Mouse (Mus musculus) c-Kit-positive CD71-negative TER-119-negative erythroid progenitor cells, embryonic 14.5 days (primary cell): ENCODE data around the gene Hfe2.
"Not testable (repeated sequence)": the region's sequence is repeated elsewhere in the genome, so short reads cannot be mapped to it uniquely, and the experiment has no call there.

Experiments used
- DNase-seq: peaks from one replicate; pipeline ENCODE4 v3.0.0-alpha.2; 2013; ENCODE audit warnings: low read depth

Hfe2 gene

GRCm38 (mm10) chr3:96496620-96497275 lies 28.2 kb upstream of the Hfe2 start:
- not testable (repeated sequence) for DNase-seq

- no peak for DNase-seq
Measured at GRCm38 (mm10) chr3:96497451-96498028, 27.4 kb upstream of the Hfe2 start.

GRCm38 (mm10) chr3:96498476-96499245 lies 26.3 kb upstream of the Hfe2 start:
- no peak for DNase-seq

GRCm38 (mm10) chr3:96499481-96500288 lies 25.3 kb upstream of the Hfe2 start:
- DNase-seq: no peak

- peak; percentile 75 for DNase-seq
Measured at GRCm38 (mm10) chr3:96500289-96500621, 24.7 kb upstream of the Hfe2 start.

- peak; percentile 71 for DNase-seq
Measured at GRCm38 (mm10) chr3:96500691-96501265, 24.2 kb upstream of the Hfe2 start.

GRCm38 (mm10) chr3:96501391-96502115 lies 23.4 kb upstream of the Hfe2 start:
- peak; percentile 90 for DNase-seq

GRCm38 (mm10) chr3:96502181-96503082 lies 22.5 kb upstream of the Hfe2 start:
- DNase-seq: no peak

- peak; percentile 85 for DNase-seq
Measured at GRCm38 (mm10) chr3:96503083-96503450, 21.9 kb upstream of the Hfe2 start.

- DNase-seq: no peak
Measured at GRCm38 (mm10) chr3:96503946-96504345, 21.0 kb upstream of the Hfe2 start.

- DNase-seq: no peak
Measured at GRCm38 (mm10) chr3:96504931-96505330, 20.0 kb upstream of the Hfe2 start.

GRCm38 (mm10) chr3:96506396-96507047 lies 18.4 kb upstream of the Hfe2 start:
- no peak for DNase-seq

- not testable (repeated sequence) for DNase-seq
Measured at GRCm38 (mm10) chr3:96507966-96508365, 17.0 kb upstream of the Hfe2 start.

GRCm38 (mm10) chr3:96520171-96520570 lies 4.8 kb upstream of the Hfe2 start:
- DNase-seq: no peak

- DNase-seq: no peak
Measured at GRCm38 (mm10) chr3:96522149-96522548, 2.8 kb upstream of the Hfe2 start.

- no peak for DNase-seq
Measured at GRCm38 (mm10) chr3:96524028-96524810, 753 bp upstream of the Hfe2 start.

GRCm38 (mm10) chr3:96526013-96526762 lies 1.2 kb downstream of the Hfe2 start:
- no peak for DNase-seq

GRCm38 (mm10) chr3:96526864-96527542 lies 2.0 kb downstream of the Hfe2 start:
- no peak for DNase-seq
